In the genomic region with DNA sequence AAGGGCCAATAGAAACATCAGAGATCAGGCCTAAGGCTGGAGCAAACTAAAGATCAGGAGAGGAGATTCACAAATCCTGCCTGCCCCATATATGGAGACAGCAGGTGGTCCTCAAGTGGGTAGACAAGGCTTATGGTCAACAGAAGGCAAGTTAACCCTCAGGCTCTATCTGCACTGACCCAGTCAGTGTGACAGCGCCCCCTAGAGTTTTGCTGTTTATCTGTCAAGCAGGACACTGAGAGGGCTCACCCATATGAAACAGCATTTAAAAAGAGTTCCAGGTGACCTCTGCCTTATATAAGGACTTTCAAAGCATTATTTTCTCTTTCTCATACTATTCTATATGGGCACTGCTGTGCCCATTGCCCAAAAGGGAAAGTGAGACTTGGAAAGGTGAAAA, we compare ENCODE assay signal across 9 mouse cellular contexts.
A peak's percentile ranks its signal among the peaks of the same experiment; 100 is the strongest.
DNase-seq lines count a peak whose midpoint lies in the region; TF ChIP-seq lines count a peak whose summit lies in the region.
"Had no signal": no experiment of that assay in that cellular context is flagged by ENCODE, and none has a peak within 500 bp of the region (broad histone marks: within the 10 kb centered on the region; RNA-seq: fewer than 3 reads in every experiment).

No protein-coding gene starts in this region.

- H3K4me3 ChIP-seq in layer of hippocampus, adult 2 months = no peak overlapping the region
- H3K4me3 ChIP-seq in ES-Bruce4 (ENCODE audit: low read depth, low read length) = no peak overlapping the region
- H3K4me3 ChIP-seq: limb, embryonic 12.5 days had no signal

- peak; percentile 59 for TF ChIP-seq CTCF in layer of hippocampus, adult 2 months (conservative IDR thresholded peaks at IDR 0.05)
- peak; percentile 29 for TF ChIP-seq CTCF in ES-Bruce4 (IDR thresholded peaks at IDR 0.05; ENCODE audit: low read depth, low read length)

- H3K36me3 ChIP-seq in ES-Bruce4 (ENCODE audit: control insufficient read depth, insufficient read depth, low read length, poor library complexity, severe bottlenecking) = no peaks in the 10 kb centered on the region
- H3K36me3 ChIP-seq: limb, embryonic 12.5 days had no signal

- no peaks in the 10 kb centered on the region for H3K27me3 ChIP-seq in ES-Bruce4 (ENCODE audit: control insufficient read depth, insufficient read depth, low read length, poor library complexity, severe bottlenecking)
- H3K27me3 ChIP-seq: limb, embryonic 12.5 days had no signal

- no peak overlapping the region for H3K9ac ChIP-seq in ES-Bruce4 (ENCODE audit: low read depth, poor library complexity, severe bottlenecking)
- H3K9ac ChIP-seq: limb, embryonic 12.5 days had no signal

- TF ChIP-seq POLR2A in ES-Bruce4 (IDR thresholded peaks at IDR 0.05; ENCODE audit: insufficient read depth, low read length) = no peak

- TF ChIP-seq EP300 in ES-Bruce4 (IDR thresholded peaks at IDR 0.05; ENCODE audit: insufficient read depth, low read depth, low read length) = no peak

- intact Hi-C loops in heart, postnatal 14 days (cut with DNase I) = no loop called here

- DNase-seq in adrenal gland, postnatal 10 days = peak; percentile 35
- no peak for DNase-seq in adrenal gland, adult 2 months
- DNase-seq in layer of hippocampus, adult 2 months (ENCODE audit: low spot score in 2 of 2) = no peak
- DNase-seq in layer of hippocampus, postnatal 14 days (ENCODE audit: low spot score in 2 of 2) = no peak
- peak; percentile 29 for DNase-seq in embryo, embryonic 10.5 days (ENCODE audit: low spot score)
- no peak for DNase-seq in MN1 (ENCODE audit: low spot score)
- no peak for DNase-seq in heart, postnatal 14 days

- H3K9me3 ChIP-seq in ES-Bruce4 (replicated peaks; ENCODE audit: control insufficient read depth, insufficient read depth, low read length, poor library complexity, severe bottlenecking) = no peaks in the 10 kb centered on the region
- H3K9me3 ChIP-seq: limb, embryonic 12.5 days had no signal

- no peak overlapping the region for H3K27ac ChIP-seq in layer of hippocampus, adult 2 months
- H3K27ac ChIP-seq in ES-Bruce4 (ENCODE audit: insufficient read depth, low read length) = no peak overlapping the region
- H3K27ac ChIP-seq: limb, embryonic 12.5 days had no signal

- H3K4me1 ChIP-seq in ES-Bruce4 (ENCODE audit: control insufficient read depth, insufficient read depth, low read length) = no peaks in the 10 kb centered on the region
- H3K4me1 ChIP-seq: limb, embryonic 12.5 days had no signal

Comparison
In these comparisons a context has a peak if more than half of its experiments do, and no peak if none do; other contexts are left out.
1. DNase-seq: peak in adrenal gland, postnatal 10 days (single experiment) and embryo, embryonic 10.5 days (single experiment); none in adrenal gland, adult 2 months (single experiment), layer of hippocampus, adult 2 months (0 of 2), layer of hippocampus, postnatal 14 days (0 of 2), MN1 (single experiment) and heart, postnatal 14 days (0 of 2).